Mouse (Mus musculus) neural tube, embryonic 12.5 days (tissue): ENCODE measurements around the gene Cavin2. TPM values are rescaled to one million over a fixed set of nuclear protein-coding genes. Genes with fewer than 3 reads are reported as not detected.

Experiments used
- ATAC-seq: fragments of 200-750 bp; cut with Nextera tagmentation; 2 replicates; pipeline ENCODE4 v1.8.0; 2017; ENCODE audit warnings: low read depth, mild to moderate bottlenecking, moderate TSS enrichment, moderate library complexity; ENCODE audit not compliant: low FRiP score
- H3K27ac ChIP-seq: fragments of 300-500 bp; sonication (generic); 2 replicates; pipeline ENCODE4 v1.5.1; 2016
- H3K27me3 ChIP-seq: fragments of 300-500 bp; sonication (generic); replicated peaks from 2 replicates; pipeline ENCODE4 v1.6.1; 2016; ENCODE audit warnings: mild to moderate bottlenecking
- H3K36me3 ChIP-seq: fragments of 300-500 bp; sonication (generic); 2 replicates; pipeline ENCODE4 v1.6.1; 2016; ENCODE audit warnings: mild to moderate bottlenecking
- H3K4me1 ChIP-seq: fragments of 300-500 bp; sonication (generic); 2 replicates; pipeline ENCODE4 v1.6.1; 2016
- H3K4me2 ChIP-seq: fragments of 300-500 bp; sonication (generic); replicated peaks from 2 replicates; pipeline ENCODE4 v1.6.1; 2016; ENCODE audit warnings: mild to moderate bottlenecking
- H3K4me3 ChIP-seq: fragments of 300-500 bp; sonication (generic); 2 replicates; pipeline ENCODE4 v1.5.1; 2016
- H3K9ac ChIP-seq: fragments of 300-500 bp; sonication (generic); 2 replicates; pipeline ENCODE4 v1.6.1; 2016; ENCODE audit warnings: mild to moderate bottlenecking
- H3K9me3 ChIP-seq: fragments of 300-500 bp; sonication (generic); 2 replicates; pipeline ENCODE4 v1.6.1; 2016; ENCODE audit warnings: mild to moderate bottlenecking
- WGBS: fragments of 180-500 bp; shearing (Covaris S2); methylation state at CpG from one replicate; pipeline ENCODE4 v1.1.7; 2016; 5-methylcytosine and 5-hydroxymethylcytosine counted together
- polyA plus RNA-seq: library from polyadenylated mRNA; unstranded; fragments of >200 nt; fragmentation: Nextera tagmentation; extraction: Ambion mirVana; gene quantifications from 2 replicates; pipeline ENCODE4 v1.2.1, GENCODE M21; 2016

Cavin2 gene
- 7.7 and 7.8 TPM in 2 replicates for polyA plus RNA-seq

DNA sequence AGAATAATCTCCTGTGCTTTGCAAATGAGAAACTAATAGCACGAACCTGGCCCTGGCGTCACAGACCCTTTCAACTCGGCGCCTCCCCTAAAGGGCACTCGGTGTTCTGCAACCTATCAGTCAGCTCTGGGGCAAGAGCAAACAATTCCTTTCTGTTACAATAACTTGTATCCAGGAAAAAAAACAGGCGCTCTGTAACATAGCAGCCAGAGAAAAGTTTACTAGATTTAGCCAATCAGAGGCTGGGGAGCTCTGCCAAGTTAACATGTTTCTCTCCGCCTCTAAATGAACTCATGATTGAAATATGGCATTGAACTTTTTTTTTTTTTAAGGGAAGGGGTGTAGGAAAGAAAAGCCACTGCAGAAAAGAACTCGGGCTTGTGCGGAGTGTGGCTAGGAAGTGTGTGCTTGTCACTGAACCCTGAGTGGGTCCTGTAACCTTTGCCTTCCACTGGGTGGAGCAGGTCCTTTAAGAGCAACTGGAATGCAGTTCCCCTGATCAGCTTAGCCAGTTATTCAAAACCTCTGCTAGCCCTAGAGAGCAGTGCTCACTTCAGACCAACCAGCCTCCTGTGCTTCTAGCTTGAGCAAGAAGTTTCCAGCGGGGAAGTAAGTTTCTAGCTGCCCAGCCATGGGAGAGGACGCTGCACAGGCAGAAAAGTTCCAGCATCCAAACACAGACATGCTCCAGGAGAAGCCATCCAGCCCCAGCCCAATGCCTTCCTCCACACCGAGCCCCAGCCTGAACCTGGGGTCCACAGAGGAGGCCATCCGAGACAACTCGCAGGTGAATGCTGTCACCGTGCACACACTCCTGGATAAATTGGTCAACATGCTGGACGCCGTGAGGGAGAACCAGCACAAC, at the start of gene Cavin2:
Gene Cavin2 (plus strand): TSS at position 372 of the 865 bp plus-strand sequence.
- H3K27me3 ChIP-seq, result no peaks in the 10 kb centered on the region
- WGBS, result 66% methylated on average over 17 of the region's 17 CpGs
- H3K4me1 ChIP-seq, result peaks cover 10% of the 10 kb centered on the region; the same call in 1 of the 2 replicates
- no peak within 1 kb of the TSS for H3K9ac ChIP-seq
- no peaks in the 10 kb centered on the region for H3K9me3 ChIP-seq
- no peak within 1 kb of the TSS for H3K4me2 ChIP-seq
- no peaks in the 10 kb centered on the region for H3K36me3 ChIP-seq
- H3K27ac ChIP-seq, result no peak within 1 kb of the TSS
- peak; percentile 18; the same call in 1 of the 2 replicates for ATAC-seq
- no peak within 1 kb of the TSS for H3K4me3 ChIP-seq

DNA sequence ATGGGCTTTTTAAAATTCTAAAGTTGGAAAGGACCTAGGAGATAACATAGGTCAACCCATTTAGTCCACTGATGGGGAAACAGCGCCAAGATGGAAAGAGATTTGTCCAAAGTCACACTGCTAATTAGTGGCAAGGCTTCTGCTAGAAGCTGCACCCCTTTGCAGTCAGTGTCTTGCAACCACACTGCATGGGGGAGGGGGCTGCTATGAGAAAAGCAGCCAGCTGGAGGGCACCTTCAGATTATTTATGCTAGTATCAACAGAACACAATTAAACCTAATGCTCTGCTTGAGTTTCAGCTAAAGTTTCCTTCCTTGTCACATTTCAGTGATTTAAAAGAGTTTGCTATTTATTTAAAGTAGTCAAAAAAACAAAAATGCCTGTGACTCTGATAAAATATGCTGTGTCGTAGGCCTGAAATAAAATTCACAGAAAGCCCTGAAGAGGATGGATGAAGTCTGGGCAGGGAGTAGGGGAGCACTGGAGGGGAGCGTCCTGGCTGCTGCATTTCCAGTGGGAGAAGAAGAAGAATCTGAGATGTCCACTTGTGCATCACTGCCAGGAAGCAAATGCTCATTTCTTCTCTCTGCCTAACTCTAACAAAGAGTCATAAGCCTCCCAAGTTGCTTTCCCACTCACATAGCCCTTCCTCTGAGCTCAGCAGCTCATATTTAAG, 47.5 kb upstream of the Cavin2 start:
- ATAC-seq, result no peak
- H3K27me3 ChIP-seq, result no peaks in the 10 kb centered on the region
- no peak overlapping the region for H3K4me3 ChIP-seq
- no peak overlapping the region for H3K27ac ChIP-seq
- WGBS, result 81% methylated on average over 3 of the region's 3 CpGs
- H3K4me2 ChIP-seq, result no peak overlapping the region
- no peaks in the 10 kb centered on the region for H3K9me3 ChIP-seq
- no peaks in the 10 kb centered on the region for H3K36me3 ChIP-seq
- 0 out of 2 replicates have a peak, but pooled peaks cover 2% of the 10 kb centered on the region for H3K4me1 ChIP-seq
- no peak overlapping the region for H3K9ac ChIP-seq

DNA sequence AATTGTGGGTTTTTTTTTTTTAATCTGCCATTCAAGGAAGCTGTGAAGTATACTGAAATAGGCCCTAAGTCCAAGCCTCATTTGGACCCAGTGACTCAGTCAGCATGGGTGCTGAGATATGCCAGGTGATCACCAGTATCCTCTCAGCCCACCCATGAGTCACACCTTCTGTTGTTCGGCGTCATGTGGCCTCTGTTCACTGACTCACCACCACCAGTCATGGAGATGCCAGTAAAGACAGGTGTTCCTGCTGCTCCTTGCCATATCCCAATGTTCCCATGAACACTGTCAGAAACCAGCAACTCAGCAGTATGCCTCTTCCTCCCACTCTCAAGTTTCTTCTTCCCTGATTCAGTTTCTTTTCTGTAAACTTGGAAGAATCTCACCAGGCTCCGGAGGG, 45.6 kb upstream of the Cavin2 start:
- Histone ChIP-seq H3K9ac (no peak overlapping the region), H3K4me3 (no peak overlapping the region), H3K4me2 (no peak overlapping the region), H3K27me3 (no peaks in the 10 kb centered on the region), H3K36me3 (no peaks in the 10 kb centered on the region), H3K27ac (no peak overlapping the region), H3K9me3 (no peaks in the 10 kb centered on the region), H3K4me1 (0 out of 2 replicates have a peak, but pooled peaks cover 2% of the 10 kb centered on the region)
- ATAC-seq, result no peak
- WGBS, result 90% methylated on average over 3 of the region's 3 CpGs

DNA sequence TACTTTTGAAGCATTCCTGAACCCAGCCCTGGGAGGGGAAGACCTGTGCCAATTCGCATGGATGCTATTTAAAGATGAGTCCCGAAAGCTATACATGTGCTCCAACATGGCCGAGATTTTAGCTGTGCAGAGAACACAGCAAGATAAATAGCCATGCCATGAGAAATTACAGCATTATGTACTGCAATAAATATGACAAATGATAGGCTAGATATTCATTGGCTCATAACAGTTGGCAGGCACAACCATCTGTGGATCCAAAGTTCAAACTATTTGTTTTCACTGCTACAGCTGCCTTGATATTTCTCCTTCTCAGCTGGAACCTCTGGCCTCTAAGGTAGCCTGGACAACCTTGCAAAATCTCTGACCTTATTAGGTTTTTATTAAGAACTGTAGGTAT, 45.1 kb upstream of the Cavin2 start:
- no peak for ATAC-seq
- no peaks in the 10 kb centered on the region for H3K9me3 ChIP-seq
- H3K27ac ChIP-seq, result no peak overlapping the region
- no peak overlapping the region for H3K4me3 ChIP-seq
- no peak overlapping the region for H3K9ac ChIP-seq
- H3K27me3 ChIP-seq, result no peaks in the 10 kb centered on the region
- H3K36me3 ChIP-seq, result no peaks in the 10 kb centered on the region
- H3K4me1 ChIP-seq, result 0 out of 2 replicates have a peak, but pooled peaks cover 2% of the 10 kb centered on the region
- H3K4me2 ChIP-seq, result no peak overlapping the region
- WGBS, result 82% methylated on average over 3 of the region's 3 CpGs

DNA sequence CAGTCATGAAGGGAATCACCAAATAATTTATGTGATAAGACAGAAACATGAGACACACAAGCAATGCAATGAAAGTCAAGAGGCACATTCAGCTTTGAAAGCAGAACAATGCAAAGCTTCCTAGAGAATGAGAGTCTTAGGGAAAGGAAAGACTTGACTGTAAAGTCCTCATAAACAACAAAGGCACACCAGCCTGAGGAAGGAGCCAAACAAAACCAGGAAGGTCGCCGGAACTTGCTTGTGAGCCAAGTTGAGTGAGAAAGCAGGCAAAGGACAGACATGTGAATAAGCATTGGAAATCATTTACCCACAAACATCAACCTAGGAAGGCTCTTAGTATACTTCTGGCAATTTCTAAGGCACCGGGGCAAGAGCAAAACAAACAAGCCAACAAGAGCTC, 43.5 kb upstream of the Cavin2 start:
- H3K9ac ChIP-seq, result no peak overlapping the region
- H3K4me2 ChIP-seq, result no peak overlapping the region
- ATAC-seq, result no peak
- no peak overlapping the region for H3K27ac ChIP-seq
- 62% methylated on average over 3 of the region's 3 CpGs for whole genome bisulfite sequencing
- no peaks in the 10 kb centered on the region for H3K36me3 ChIP-seq
- no peak overlapping the region for H3K4me3 ChIP-seq
- 0 out of 2 replicates have a peak, but pooled peaks cover 2% of the 10 kb centered on the region for H3K4me1 ChIP-seq
- H3K9me3 ChIP-seq, result no peaks in the 10 kb centered on the region
- no peaks in the 10 kb centered on the region for H3K27me3 ChIP-seq

DNA sequence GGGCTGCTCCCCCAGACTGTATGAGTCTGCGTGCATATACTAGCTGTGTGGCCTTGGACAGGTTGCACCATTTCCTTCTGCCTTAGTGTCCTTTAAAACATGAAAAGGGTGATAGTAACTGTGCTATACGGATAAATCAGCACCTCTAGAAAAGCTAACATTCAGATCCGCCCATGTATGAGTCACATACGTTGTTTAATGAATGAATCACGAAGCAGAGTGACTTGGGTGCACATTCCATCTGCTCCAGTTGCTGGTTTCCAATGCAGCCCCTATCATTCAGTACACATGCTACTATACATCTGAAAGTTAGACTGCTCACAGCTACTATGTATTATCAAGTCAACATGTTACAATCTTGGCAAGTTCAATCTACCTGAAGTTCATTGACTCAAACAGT, 38.6 kb upstream of the Cavin2 start:
- Histone ChIP-seq H3K36me3 (no peaks in the 10 kb centered on the region), H3K27ac (no peak overlapping the region), H3K4me3 (no peak overlapping the region), H3K4me2 (no peak overlapping the region), H3K27me3 (no peaks in the 10 kb centered on the region), H3K9ac (no peak overlapping the region), H3K4me1 (0 out of 2 replicates have a peak, but pooled peaks cover 2% of the 10 kb centered on the region), H3K9me3 (no peaks in the 10 kb centered on the region)
- WGBS, result 93% methylated on average over 5 of the region's 5 CpGs
- ATAC-seq, result no peak

DNA sequence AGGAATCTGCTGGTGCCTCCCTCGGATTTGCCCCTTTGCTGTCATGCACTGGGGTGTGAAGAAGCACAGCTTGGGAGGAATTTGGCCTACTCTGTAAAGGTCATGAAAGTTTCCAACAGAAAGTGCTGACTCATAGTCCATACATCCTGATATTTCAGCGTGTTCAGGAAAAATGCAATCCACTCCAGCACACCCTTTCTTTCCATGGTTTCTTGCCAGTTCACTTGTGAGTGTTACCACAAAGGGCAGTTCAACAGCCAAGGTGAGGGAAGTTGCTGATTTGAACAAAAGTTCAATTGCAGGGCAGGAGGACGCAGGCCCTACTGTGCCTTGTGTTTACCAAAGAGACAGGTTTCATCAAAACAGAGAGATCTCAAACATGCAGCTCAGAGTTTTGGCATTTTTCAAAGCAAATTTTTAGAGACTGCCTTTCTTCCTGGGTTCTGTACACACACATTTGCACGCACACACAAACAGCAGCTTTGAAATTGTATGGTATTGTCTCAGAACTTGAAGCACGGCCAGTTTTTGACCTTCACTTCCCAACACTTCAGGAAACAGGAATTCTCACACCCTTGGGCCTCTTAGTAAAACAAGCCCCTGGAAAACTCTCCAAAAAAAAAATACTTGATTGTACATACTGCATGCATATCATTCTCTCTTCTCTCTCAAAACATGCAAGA, 23.7 kb upstream of the Cavin2 start:
- 71% methylated on average over 5 of the region's 5 CpGs for WGBS
- H3K4me3 ChIP-seq, result no peak overlapping the region
- no peak overlapping the region for H3K4me2 ChIP-seq

DNA sequence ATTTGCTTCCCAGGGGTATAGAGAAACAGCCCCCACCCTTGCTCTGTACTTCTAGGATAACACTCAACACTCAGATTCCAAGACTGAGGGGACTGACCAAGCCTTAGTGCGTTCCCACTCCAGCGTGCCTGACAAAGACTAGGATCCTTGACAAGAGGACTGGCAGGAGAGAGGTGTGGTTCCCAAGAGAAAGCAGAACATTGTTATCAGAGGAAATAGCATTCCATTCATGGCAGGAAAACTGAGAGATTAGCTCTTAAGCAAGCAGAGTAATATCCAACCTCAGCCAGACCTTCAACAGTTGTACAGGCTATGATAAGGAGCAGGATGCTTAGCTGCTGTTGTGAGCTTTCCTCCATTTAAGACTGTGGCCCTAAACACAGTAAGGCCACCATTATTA, 23.0 kb upstream of the Cavin2 start:
- Histone ChIP-seq H3K36me3 (no peaks in the 10 kb centered on the region), H3K9me3 (no peaks in the 10 kb centered on the region), H3K27ac (no peak overlapping the region), H3K9ac (no peak overlapping the region), H3K4me3 (no peak overlapping the region), H3K4me2 (no peak overlapping the region), H3K4me1 (0 out of 2 replicates have a peak, but pooled peaks cover 2% of the 10 kb centered on the region), H3K27me3 (no peaks in the 10 kb centered on the region)
- WGBS, result 75% methylated on average over 2 of the region's 2 CpGs
- no peak for ATAC-seq

More for the DNA sequence above, 23.7 kb upstream of the Cavin2 start:
- no peak overlapping the region for H3K9ac ChIP-seq
- no peaks in the 10 kb centered on the region for H3K36me3 ChIP-seq
- no peaks in the 10 kb centered on the region for H3K9me3 ChIP-seq
- 0 out of 2 replicates have a peak, but pooled peaks cover 2% of the 10 kb centered on the region for H3K4me1 ChIP-seq
- no peaks in the 10 kb centered on the region for H3K27me3 ChIP-seq
- ATAC-seq, result no peak
- H3K27ac ChIP-seq, result no peak overlapping the region

DNA sequence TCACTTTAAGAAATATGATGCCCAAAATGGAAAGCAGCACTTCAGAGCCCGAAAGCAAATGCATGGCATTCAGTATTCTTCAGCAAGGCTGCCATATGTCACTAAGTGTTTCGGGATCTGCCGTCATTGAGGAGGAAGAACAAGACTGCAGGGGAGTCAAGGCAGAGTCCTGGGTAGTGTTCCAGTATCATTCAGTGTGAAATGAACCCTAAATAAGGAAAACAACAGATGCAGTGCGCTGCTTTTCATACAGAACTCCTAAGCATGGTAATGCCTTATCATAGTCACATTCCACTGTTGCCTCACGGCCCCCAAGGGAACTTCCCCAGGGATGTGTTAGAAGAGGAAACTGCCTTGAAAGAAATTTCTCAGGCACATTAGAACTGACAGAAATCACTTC, 21.8 kb upstream of the Cavin2 start:
- no peak overlapping the region for H3K4me2 ChIP-seq
- no peaks in the 10 kb centered on the region for H3K36me3 ChIP-seq
- no peaks in the 10 kb centered on the region for H3K9me3 ChIP-seq
- H3K4me3 ChIP-seq, result no peak overlapping the region
- H3K9ac ChIP-seq, result no peak overlapping the region
- 0 out of 2 replicates have a peak, but pooled peaks cover 2% of the 10 kb centered on the region for H3K4me1 ChIP-seq
- no peaks in the 10 kb centered on the region for H3K27me3 ChIP-seq
- ATAC-seq, result no peak
- no peak overlapping the region for H3K27ac ChIP-seq
- 49% methylated on average over 5 of the region's 5 CpGs for WGBS

DNA sequence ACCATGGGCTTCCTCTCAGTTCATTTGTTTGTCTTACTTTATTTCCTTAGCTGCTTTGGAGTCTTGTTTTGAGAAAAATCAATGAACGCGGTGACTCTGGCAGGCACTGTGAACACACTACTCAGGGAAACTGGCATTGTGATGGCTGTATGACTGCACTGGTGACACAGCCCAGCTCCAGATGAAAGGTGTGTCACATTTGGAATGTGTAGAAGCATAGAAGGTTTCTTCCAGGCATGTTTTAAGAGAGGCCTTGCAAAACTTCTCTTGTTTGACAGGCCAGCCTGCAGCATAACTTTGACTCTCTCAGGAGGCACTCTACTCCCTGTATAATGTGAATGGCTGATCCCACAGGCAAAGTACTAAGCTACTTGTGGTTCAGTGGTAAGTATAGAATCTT, 20.7 kb upstream of the Cavin2 start:
- WGBS, result 85% methylated on average over 2 of the region's 2 CpGs
- no peak overlapping the region for H3K9ac ChIP-seq
- no peaks in the 10 kb centered on the region for H3K36me3 ChIP-seq
- no peak overlapping the region for H3K4me2 ChIP-seq
- H3K4me3 ChIP-seq, result no peak overlapping the region
- no peaks in the 10 kb centered on the region for H3K9me3 ChIP-seq
- ATAC-seq, result no peak
- no peak overlapping the region for H3K27ac ChIP-seq
- 0 out of 2 replicates have a peak, but pooled peaks cover 2% of the 10 kb centered on the region for H3K4me1 ChIP-seq
- no peaks in the 10 kb centered on the region for H3K27me3 ChIP-seq

DNA sequence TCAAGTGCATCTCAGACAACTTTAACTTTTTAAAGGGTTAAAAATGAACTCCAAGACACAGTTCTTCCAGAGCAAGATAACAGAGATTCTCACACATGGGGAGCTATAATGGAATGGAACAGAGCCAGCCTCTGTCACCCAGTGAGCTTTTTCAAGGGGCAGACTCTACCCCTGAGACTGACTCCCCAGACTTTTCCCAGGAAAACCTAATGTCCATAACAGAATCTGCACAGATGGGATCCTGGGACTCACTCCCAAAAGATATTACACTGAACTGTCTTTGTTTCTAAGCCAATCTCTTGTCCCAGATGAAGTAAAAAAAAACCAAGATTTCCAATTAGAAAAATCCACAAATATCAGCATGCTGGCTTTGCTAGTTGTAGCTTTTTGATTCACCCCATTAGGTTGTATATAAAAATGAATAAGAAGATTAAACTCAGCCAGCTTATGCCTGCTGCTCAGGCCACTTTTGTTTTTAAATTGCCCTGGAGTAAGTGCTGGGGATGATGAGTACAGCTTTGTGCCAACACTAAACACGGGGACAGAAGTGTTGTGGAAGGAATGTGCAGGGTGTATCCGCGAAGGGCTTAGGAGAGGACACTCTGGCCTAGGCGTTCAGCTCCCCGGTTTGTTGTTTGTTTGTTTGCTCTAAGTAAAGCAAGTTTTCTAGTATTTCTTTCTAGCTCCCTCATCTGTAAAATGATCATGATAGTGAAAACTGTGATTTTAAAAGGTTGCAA, 18.6 kb upstream of the Cavin2 start:
- H3K27me3 ChIP-seq, result no peaks in the 10 kb centered on the region
- ATAC-seq, result no peak
- no peaks in the 10 kb centered on the region for H3K9me3 ChIP-seq
- no peak overlapping the region for H3K4me2 ChIP-seq
- H3K4me3 ChIP-seq, result no peak overlapping the region
- no peaks in the 10 kb centered on the region for H3K36me3 ChIP-seq
- WGBS, result 76% methylated on average over 5 of the region's 5 CpGs
- H3K27ac ChIP-seq, result no peak overlapping the region
- H3K4me1 ChIP-seq, result 0 out of 2 replicates have a peak, but pooled peaks cover 2% of the 10 kb centered on the region
- no peak overlapping the region for H3K9ac ChIP-seq
